Comparison of ENCODE assay signal across 9 mouse cellular contexts in genomic region chr3:68935498-68935897, GRCm38 (mm10).
DNase-seq lines count a peak whose midpoint lies in the region; ATAC-seq and TF ChIP-seq lines count a peak whose summit lies in the region.
"Had no signal": no experiment of that assay in that cellular context is flagged by ENCODE, and none has a peak within 500 bp of the region (broad histone marks: within the 10 kb centered on the region; RNA-seq: fewer than 3 reads in every experiment).

No protein-coding gene starts in this region.

- H3K27ac ChIP-seq in thymus, adult 2 months (ENCODE audit: control insufficient read depth, insufficient read depth, low read length): no peak overlapping the region
- H3K27ac ChIP-seq in liver, embryonic 14.5 days: no peak overlapping the region
- H3K27ac ChIP-seq: limb, embryonic 13.5 days had no signal

- H3K4me1 ChIP-seq in thymus, adult 2 months (replicated peaks; ENCODE audit: control insufficient read depth, insufficient read depth, low read length): peaks cover 3% of the 10 kb centered on the region
- no peaks in the 10 kb centered on the region for H3K4me1 ChIP-seq in liver, embryonic 14.5 days (replicated peaks; ENCODE audit: control insufficient read depth in 2 of 2, insufficient read depth in 2 of 2, low read length in 1 of 2)
- H3K4me1 ChIP-seq: limb, embryonic 13.5 days had no signal

- no peaks in the 10 kb centered on the region for H3K27me3 ChIP-seq in thymus, adult 2 months (ENCODE audit: control insufficient read depth, insufficient read depth, low read length)
- H3K27me3 ChIP-seq in liver, embryonic 14.5 days (ENCODE audit: control insufficient read depth, insufficient read depth, low read length): no peaks in the 10 kb centered on the region
- H3K27me3 ChIP-seq: limb, embryonic 13.5 days had no signal

- TF ChIP-seq EP300 in liver, embryonic 14.5 days (IDR thresholded peaks at IDR 0.05; ENCODE audit: low read depth): no peak

- WGBS in thymus, adult 2 months: 100% methylated on average over 1 of the region's 1 CpGs
- WGBS in liver, embryonic 14.5 days (ENCODE audit: insufficient replicate concordance): 91% methylated on average over 1 of the region's 1 CpGs

- no peak overlapping the region for H3K4me3 ChIP-seq in thymus, adult 2 months (ENCODE audit: control insufficient read depth, insufficient read depth, low read length)
- H3K4me3 ChIP-seq in liver, embryonic 14.5 days (ENCODE audit: insufficient read depth in 1 of 2, low read depth in 2 of 2, low read length in 2 of 2): no peak overlapping the region
- H3K4me3 ChIP-seq: limb, embryonic 13.5 days had no signal

- no peak for TF ChIP-seq POLR2A in thymus, adult 2 months (IDR thresholded peaks at IDR 0.05; ENCODE audit: control insufficient read depth, extremely low read depth, insufficient read depth, low read length, poor library complexity)

- no peaks in the 10 kb centered on the region for H3K9me3 ChIP-seq in liver, embryonic 14.5 days (ENCODE audit: control insufficient read depth, low read length)
- H3K9me3 ChIP-seq: limb, embryonic 13.5 days had no signal

- peak; percentile 43 for DNase-seq in heart, postnatal 4 days
- no peak for DNase-seq in heart, adult 18-20 months
- peak; percentile 43 for DNase-seq in thymus, adult 2 months
- no peak for DNase-seq in thymus, adult 18-20 months
- DNase-seq in liver, embryonic 14.5 days (ENCODE audit: low read depth in 3 of 3, low spot score in 3 of 3): peak in 2 of 3 experiments; percentile 13 to 27
- no peak for DNase-seq in left cerebral cortex, adult 8-10 months (ENCODE audit: low spot score in 2 of 2)
- DNase-seq in frontal cortex, postnatal 25 days (ENCODE audit: low spot score in 2 of 2): no peak

- no peak overlapping the region for H3K4me2 ChIP-seq in liver, embryonic 14.5 days (ENCODE audit: low read depth)
- H3K4me2 ChIP-seq: limb, embryonic 13.5 days had no signal

- H3K36me3 ChIP-seq in thymus, adult 2 months (ENCODE audit: control insufficient read depth, insufficient read depth, low read length): peaks cover 27% of the 10 kb centered on the region
- peaks cover 2% of the 10 kb centered on the region for H3K36me3 ChIP-seq in liver, embryonic 14.5 days (replicated peaks; ENCODE audit: control insufficient read depth, insufficient read depth, low read depth)

- TF ChIP-seq CTCF in thymus, adult 2 months (IDR thresholded peaks at IDR 0.05; ENCODE audit: borderline replicate concordance, control insufficient read depth, extremely low read depth, insufficient read depth, low read length, poor library complexity): no peak
- TF ChIP-seq CTCF in liver, embryonic 14.5 days (IDR thresholded peaks at IDR 0.05; ENCODE audit: low read depth): peak; percentile 79

- H3K9ac ChIP-seq in liver, embryonic 14.5 days (replicated peaks): no peak overlapping the region
- H3K9ac ChIP-seq: limb, embryonic 13.5 days had no signal

- no peak for ATAC-seq in liver, embryonic 14.5 days (ENCODE audit: insufficient read depth)
- no peak for ATAC-seq in erythroid progenitor cell, adult 5-6 weeks (replicated peaks; ENCODE audit: low FRiP score, poor library complexity, severe bottlenecking)

Comparison
In these comparisons a context has a peak if more than half of its experiments do, and no peak if none do; other contexts are left out.
1. DNase-seq: peak in heart, postnatal 4 days (single experiment), thymus, adult 2 months (single experiment) and liver, embryonic 14.5 days (2 of 3); none in heart, adult 18-20 months (0 of 2), thymus, adult 18-20 months (0 of 2), left cerebral cortex, adult 8-10 months (0 of 2) and frontal cortex, postnatal 25 days (0 of 2).